Mouse (Mus musculus) CH12.LX (cell line): ENCODE data around the gene Cib4. TPM values are rescaled to one million over a fixed set of nuclear protein-coding genes. Genes with fewer than 3 reads are reported as not detected.

Experiments
- DNase-seq: peaks from one replicate; pipeline ENCODE4 v3.0.0-alpha.2; 2013; ENCODE audit errors: extremely low read depth
- H3K27ac ChIP-seq: 2 replicates; pipeline ENCODE4 v1.5.1; 2012; ENCODE audit warnings: low read depth, mild to moderate bottlenecking, control low read depth, moderate library complexity; ENCODE audit not compliant: insufficient read depth
- H3K27me3 ChIP-seq: replicated peaks from 2 replicates; pipeline ENCODE3; 2012; ENCODE audit warnings: inconsistent platforms
- H3K36me3 ChIP-seq, 2 experiments: replicated peaks in 1 of 2; 2 replicates each; pipeline versions ENCODE3 to v1.6.1; 2012; ENCODE audit warnings: inconsistent platforms in 1 of 2, low read length in 1 of 2, mild to moderate bottlenecking in 1 of 2, mixed read lengths in 1 of 2, moderate library complexity in 1 of 2; ENCODE audit not compliant: control insufficient read depth in 1 of 2, insufficient read depth in 1 of 2
- H3K4me1 ChIP-seq, 2 experiments: 2 replicates each; pipeline ENCODE4 v1.6.1; 2012; ENCODE audit warnings: inconsistent platforms in 1 of 2, moderate library complexity in 1 of 2; ENCODE audit not compliant: insufficient read depth in 2 of 2, control insufficient read depth in 1 of 2
- H3K4me2 ChIP-seq: 2 replicates; pipeline ENCODE4 v1.6.1; 2012; ENCODE audit warnings: low read depth, mild to moderate bottlenecking, control low read depth; ENCODE audit not compliant: poor library complexity, insufficient read depth, severe bottlenecking
- H3K4me3 ChIP-seq, 3 experiments: fragments of 150-350 bp in 1 of 3; sonication (generic) in 1 of 3; replicated peaks in 1 of 3; 2 replicates each; pipeline versions ENCODE3 to v1.5.1; 2011 to 2012; ENCODE audit warnings: low read depth in 2 of 3, low read length in 2 of 3, mild to moderate bottlenecking in 2 of 3, moderate library complexity in 2 of 3, control low read depth in 1 of 3, improper control_type of control experiment in 1 of 3, inconsistent platforms in 1 of 3, mixed read lengths in 1 of 3; ENCODE audit not compliant: poor library complexity in 1 of 3
- H3K79me2 ChIP-seq: replicated peaks from 2 replicates; pipeline ENCODE4 v1.6.1; 2012; ENCODE audit warnings: mild to moderate bottlenecking, moderate library complexity; ENCODE audit not compliant: control insufficient read depth, poor library complexity, insufficient read depth, severe bottlenecking; ENCODE audit errors: extremely low read depth
- H3K9ac ChIP-seq: 2 replicates; pipeline ENCODE4 v1.6.1; 2012; ENCODE audit warnings: low read depth, mild to moderate bottlenecking, control low read depth, moderate library complexity; ENCODE audit not compliant: insufficient read depth
- H3K9me3 ChIP-seq: replicated peaks from 2 replicates; pipeline ENCODE3; 2012; ENCODE audit warnings: low read length, inconsistent platforms, mixed read lengths
- BHLHE40 ChIP-seq: IDR thresholded peaks from 2 replicates; pipeline ENCODE4 v1.6.1; 2011; ENCODE audit warnings: mild to moderate bottlenecking, low read depth, low read length, improper control_type of control experiment
- CHD2 ChIP-seq: IDR thresholded peaks from 2 replicates; pipeline ENCODE4 v1.6.1; 2011; ENCODE audit warnings: low read length, improper control_type of control experiment
- E2F4 ChIP-seq: IDR thresholded peaks from 2 replicates; pipeline ENCODE4 v1.6.1; 2011; ENCODE audit warnings: low read depth, low read length, improper control_type of control experiment; ENCODE audit not compliant: insufficient replicate concordance
- ELF1 ChIP-seq: IDR thresholded peaks from 2 replicates; pipeline ENCODE4 v1.6.1; 2014; ENCODE audit warnings: low read depth, mild to moderate bottlenecking, inconsistent platforms, low read length, improper control_type of control experiment
- EP300 ChIP-seq: IDR thresholded peaks from 2 replicates; pipeline ENCODE4 v1.6.1; 2011; ENCODE audit warnings: low read length, improper control_type of control experiment
- GABPA ChIP-seq: IDR thresholded peaks from 2 replicates; pipeline ENCODE4 v1.6.1; 2012; ENCODE audit warnings: low read depth, low read length, improper control_type of control experiment, inconsistent platforms; ENCODE audit not compliant: insufficient replicate concordance
- JUN ChIP-seq: IDR thresholded peaks from 2 replicates; pipeline ENCODE4 v1.6.1; 2011; ENCODE audit warnings: low read depth, mild to moderate bottlenecking, low read length, improper control_type of control experiment, moderate library complexity; ENCODE audit not compliant: insufficient read depth
- MAX ChIP-seq: IDR thresholded peaks from 2 replicates; pipeline ENCODE4 v1.6.1; 2011; ENCODE audit warnings: low read length, improper control_type of control experiment
- MEF2A ChIP-seq: IDR thresholded peaks from 2 replicates; pipeline ENCODE4 v1.6.1; 2014; ENCODE audit warnings: low read depth, mild to moderate bottlenecking, inconsistent platforms, low read length, improper control_type of control experiment, borderline replicate concordance
- MXI1 ChIP-seq: IDR thresholded peaks from 2 replicates; pipeline ENCODE4 v1.6.1; 2011; ENCODE audit warnings: mild to moderate bottlenecking, low read depth, low read length, improper control_type of control experiment
- MYC ChIP-seq: IDR thresholded peaks from 2 replicates; pipeline ENCODE4 v1.6.1; 2011; ENCODE audit warnings: low read depth, mild to moderate bottlenecking, improper control_type of control experiment, low read length
- NELFE ChIP-seq: IDR thresholded peaks from 2 replicates; pipeline ENCODE4 v1.6.1; 2011; ENCODE audit warnings: low read depth, low read length, improper control_type of control experiment
- NRF1 ChIP-seq: IDR thresholded peaks from 2 replicates; pipeline ENCODE4 v1.6.1; 2014; ENCODE audit warnings: low read depth, mild to moderate bottlenecking, inconsistent platforms, low read length, improper control_type of control experiment, moderate library complexity
- PAX5 ChIP-seq: IDR thresholded peaks from 2 replicates; pipeline ENCODE4 v1.6.1; 2012; ENCODE audit warnings: low read length, inconsistent platforms, mixed read lengths
- RCOR1 ChIP-seq: conservative IDR thresholded peaks from 2 replicates; pipeline ENCODE4 v1.6.1; 2012; ENCODE audit warnings: low read depth, mild to moderate bottlenecking, inconsistent platforms, low read length, improper control_type of control experiment
- SIN3A ChIP-seq: IDR thresholded peaks from 2 replicates; pipeline ENCODE4 v1.6.1; 2012; ENCODE audit warnings: low read length, improper control_type of control experiment, inconsistent platforms
- SMC3 ChIP-seq: IDR thresholded peaks from 2 replicates; pipeline ENCODE4 v1.6.1; 2011; ENCODE audit warnings: low read depth, low read length, improper control_type of control experiment
- TBP ChIP-seq: conservative IDR thresholded peaks from 2 replicates; pipeline ENCODE4 v1.6.1; 2011; ENCODE audit warnings: low read depth, low read length, improper control_type of control experiment
- TCF12 ChIP-seq: IDR thresholded peaks from 2 replicates; pipeline ENCODE4 v1.6.1; 2014; ENCODE audit warnings: low read depth, mild to moderate bottlenecking, inconsistent platforms, low read length, improper control_type of control experiment
- UBTF ChIP-seq: IDR thresholded peaks from 2 replicates; pipeline ENCODE4 v1.6.1; 2012; ENCODE audit warnings: low read depth, mild to moderate bottlenecking, inconsistent platforms, low read length, improper control_type of control experiment, moderate library complexity
- USF2 ChIP-seq: conservative IDR thresholded peaks from 2 replicates; pipeline ENCODE4 v1.6.1; 2011; ENCODE audit warnings: low read depth, low read length, improper control_type of control experiment
- ZC3H11A ChIP-seq: IDR thresholded peaks from 2 replicates; pipeline ENCODE4 v1.6.1; 2012; ENCODE audit warnings: low read depth, mild to moderate bottlenecking, inconsistent platforms, low read length, improper control_type of control experiment
- ZKSCAN1 ChIP-seq: IDR thresholded peaks from 2 replicates; pipeline ENCODE4 v1.6.1; 2012; ENCODE audit warnings: low read depth, inconsistent platforms, low read length, improper control_type of control experiment, borderline replicate concordance
- ZMIZ1 ChIP-seq: IDR thresholded peaks from 2 replicates; pipeline ENCODE4 v1.6.1; 2012; ENCODE audit warnings: low read depth, mild to moderate bottlenecking, inconsistent platforms, low read length, improper control_type of control experiment
- dilution Hi-C: fragments of 300-500 bp; cut with MboI; formaldehyde crosslinking; loops from 2 replicates; pipeline ENCODE4 v1.14.3; 2020; ENCODE audit warnings: low sequenced_read_pairs; ENCODE audit not compliant: extremely low pct_unique_long_range_greater_than_20kb, extremely low pct_ligation_motif_present
- in situ Hi-C: fragments of 300-500 bp; cut with MboI; formaldehyde crosslinking; loops from 3 replicates; pipeline ENCODE4 v1.14.3; 2019; ENCODE audit warnings: low sequenced_read_pairs, low pct_ligation_motif_present, low pct_unique_long_range_greater_than_20kb, mixed read lengths
- polyA plus RNA-seq: library from polyadenylated mRNA; unstranded; fragments of >175 nt; gene quantifications from 2 replicates; pipeline ENCODE4 v1.2.1, GENCODE M21; 2012; ENCODE audit warnings: low read depth; ENCODE audit not compliant: insufficient read length
- total RNA-seq, 2 experiments: library from RNA; depleted of rRNA; stranded (reverse); fragments of 300-350 nt in 1 of 2; fragments of >200 nt in 1 of 2; gene quantifications; 2 replicates each; pipeline ENCODE4 v1.2.3; 2012 to 2014

Cib4 gene
- total and polyA plus RNA-seq, 3 experiments, result not detected

DNA sequence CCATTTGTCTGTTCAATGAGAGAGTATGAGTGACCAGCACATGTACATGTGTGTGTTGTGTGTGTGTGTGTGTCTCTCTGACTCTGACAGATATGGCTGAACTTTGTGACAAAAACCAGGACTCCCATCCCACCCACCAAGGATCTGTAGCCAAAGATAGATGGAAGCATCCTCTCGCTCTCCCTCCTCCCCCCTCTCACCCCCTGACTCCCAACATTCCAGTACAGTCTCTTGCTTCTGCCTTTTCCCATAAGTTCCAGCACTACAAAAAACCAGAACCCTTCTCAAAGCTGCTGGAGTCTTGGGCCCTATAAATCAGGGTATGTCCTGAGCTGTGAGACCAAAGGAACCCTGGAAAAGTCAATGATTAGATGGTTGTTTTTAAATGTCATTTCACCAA, 22.8 kb upstream of the Cib4 start:
- no peak overlapping the region for H3K27ac ChIP-seq
- in situ Hi-C loops, result no loop called here
- H3K9me3 ChIP-seq, result no peaks in the 10 kb centered on the region
- H3K4me1 ChIP-seq, result peaks cover 0 to 20% of the 10 kb centered on the region in 2 experiments; a peak in 2 of 4 replicates
- peaks cover 4% of the 10 kb centered on the region for H3K27me3 ChIP-seq
- no peak for TF ChIP-seq MXI1
- no peak for TF ChIP-seq RCOR1
- no peak for TF ChIP-seq SIN3A
- no peak for TF ChIP-seq ELF1
- TF ChIP-seq MYC, result no peak
- TF ChIP-seq TBP, result no peak
- no peak for TF ChIP-seq PAX5
- TF ChIP-seq CHD2, result no peak
- TF ChIP-seq ZKSCAN1, result no peak
- TF ChIP-seq NELFE, result no peak
- TF ChIP-seq UBTF, result no peak
- no peak for TF ChIP-seq ZMIZ1
- no peak for TF ChIP-seq NRF1
- no peak for TF ChIP-seq ZC3H11A
- no peaks in the 10 kb centered on the region for H3K79me2 ChIP-seq
- dilution Hi-C loops, result no loop called here
- H3K9ac ChIP-seq, result no peak overlapping the region
- no peak for DNase-seq
- no peak overlapping the region for H3K4me2 ChIP-seq
- H3K4me3 ChIP-seq, result no peak overlapping the region
- no peaks in the 10 kb centered on the region for H3K36me3 ChIP-seq

- no peak for DNase-seq
- TF ChIP-seq E2F4 (no peak), SMC3 (no peak), USF2 (no peak), GABPA (no peak), MAX (no peak), UBTF (no peak), TCF12 (no peak), JUN (no peak), EP300 (no peak), MEF2A (no peak), BHLHE40 (no peak)
- Histone ChIP-seq H3K36me3 (no peaks in the 10 kb centered on the region), H3K27me3 (peaks cover 32% of the 10 kb centered on the region), H3K4me3 (no peak overlapping the region), H3K9me3 (peaks cover 7% of the 10 kb centered on the region), H3K4me2 (no peak overlapping the region), H3K79me2 (no peaks in the 10 kb centered on the region), H3K4me1 (peaks cover 0 to 5% of the 10 kb centered on the region in 2 experiments; a peak in 1 of 4 replicates), H3K9ac (no peak overlapping the region), H3K27ac (no peak overlapping the region)
- in situ Hi-C loops, result no loop called here
- dilution Hi-C loops, result no loop called here
These were observed 14.4 kb upstream of the Cib4 start for GRCm38 (mm10) chr5:30559986-30560493.
